Mouse (Mus musculus): ENCODE data around the gene Syne1. TPM values are rescaled to one million over a fixed set of nuclear protein-coding genes. Genes with fewer than 3 reads are reported as not detected.
A peak's percentile ranks its signal among the peaks of the same experiment; 100 is the strongest.

The Syne1 gene
- polyA plus RNA-seq, 1 experiment from 2014 or later, result 21.7 TPM

DNA sequence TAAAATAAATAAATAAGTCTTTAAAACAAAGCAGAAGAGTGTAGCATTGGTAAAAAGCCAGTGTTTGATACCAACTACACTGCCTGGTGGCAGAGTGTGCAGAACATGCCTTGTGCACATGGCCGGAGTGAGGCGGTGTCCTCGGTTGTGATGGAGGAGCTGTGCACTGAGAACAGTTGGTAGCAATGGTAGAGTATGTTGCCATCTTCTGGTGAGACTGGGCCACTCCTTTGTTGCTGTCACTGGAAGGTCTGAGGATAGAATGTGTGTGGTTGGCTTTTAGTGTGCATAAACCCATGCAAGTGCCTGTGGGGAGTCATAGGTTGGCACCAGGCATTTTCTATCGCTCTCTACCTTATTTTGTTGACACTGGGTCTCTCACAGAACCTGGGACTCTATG is 17.7 kb upstream of the Syne1 start:
- ATAC-seq (ENCODE audit: low FRiP score) (no peak), DNase-seq (ENCODE audit: low spot score) (no peak)
- no peak overlapping the region for H3K27ac ChIP-seq
- H3K9ac ChIP-seq, result no peak overlapping the region
- no peaks in the 10 kb centered on the region for H3K36me3 ChIP-seq (replicated peaks; ENCODE audit: control insufficient read depth, insufficient read depth)
- H3K4me2 ChIP-seq (replicated peaks), result no peak overlapping the region
- H3K4me1 ChIP-seq (replicated peaks; ENCODE audit: control insufficient read depth, insufficient read depth, low read length), result no peaks in the 10 kb centered on the region
- no peak overlapping the region for H3K4me3 ChIP-seq (replicated peaks; ENCODE audit: low read length)
- H3K9me3 ChIP-seq (ENCODE audit: control insufficient read depth, low read length), result no peaks in the 10 kb centered on the region
- no peaks in the 10 kb centered on the region for H3K27me3 ChIP-seq (ENCODE audit: control insufficient read depth, insufficient read depth, low read length)
- 95% methylated on average over 4 of the region's 4 CpGs for WGBS

DNA sequence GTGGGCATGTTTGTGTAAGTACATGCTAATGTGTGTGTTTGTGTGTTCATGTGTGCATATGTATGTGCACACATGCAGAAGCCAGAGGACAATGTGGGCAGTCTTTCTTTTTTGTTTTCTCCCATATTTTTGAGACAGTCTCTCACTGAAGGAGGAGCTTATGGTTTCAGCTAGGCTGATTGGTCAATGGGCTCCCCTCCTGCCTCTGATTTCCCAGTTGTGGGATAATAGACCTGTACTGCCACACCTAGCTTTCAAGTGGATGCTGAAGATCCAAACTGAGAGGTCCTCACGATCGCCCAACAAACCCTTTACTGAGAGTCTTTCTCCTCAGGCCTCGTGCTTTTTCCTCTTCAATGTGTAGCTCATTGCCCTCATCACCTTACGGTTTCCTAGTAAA is 10.4 kb upstream of the Syne1 start:
- Histone ChIP-seq H3K9ac (no peak overlapping the region), H3K4me3 (replicated peaks; ENCODE audit: low read length) (no peak overlapping the region), H3K27me3 (ENCODE audit: control insufficient read depth, insufficient read depth, low read length) (no peaks in the 10 kb centered on the region), H3K27ac (no peak overlapping the region), H3K9me3 (ENCODE audit: control insufficient read depth, low read length) (no peaks in the 10 kb centered on the region), H3K36me3 (replicated peaks; ENCODE audit: control insufficient read depth, insufficient read depth) (no peaks in the 10 kb centered on the region), H3K4me1 (replicated peaks; ENCODE audit: control insufficient read depth, insufficient read depth, low read length) (no peaks in the 10 kb centered on the region), H3K4me2 (replicated peaks) (no peak overlapping the region)
- 89% methylated on average over 4 of the region's 4 CpGs for WGBS
- DNase-seq (ENCODE audit: low spot score) (no peak), ATAC-seq (ENCODE audit: low FRiP score) (no peak)

DNA sequence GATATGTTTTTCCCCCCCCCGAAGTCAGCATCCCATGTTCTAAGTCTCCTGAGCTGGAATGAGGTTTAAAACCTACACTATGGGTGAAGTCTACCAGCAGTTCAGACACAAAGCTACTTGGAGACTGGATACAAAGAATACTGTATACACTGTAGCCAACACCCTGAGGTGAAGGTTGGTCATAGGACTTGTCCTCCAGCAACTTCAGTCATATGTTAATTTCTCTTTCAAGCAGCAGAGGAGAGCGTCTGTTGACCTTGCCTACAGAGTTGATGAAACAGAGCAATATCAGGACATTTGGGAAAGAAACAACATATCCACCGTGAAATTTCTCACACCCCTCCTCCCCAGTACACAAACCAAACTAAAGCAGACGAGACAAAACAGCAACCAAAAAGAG is 9.2 kb upstream of the Syne1 start:
- Histone ChIP-seq H3K9ac (no peak overlapping the region), H3K4me3 (replicated peaks; ENCODE audit: low read length) (no peak overlapping the region), H3K9me3 (ENCODE audit: control insufficient read depth, low read length) (no peaks in the 10 kb centered on the region), H3K4me1 (replicated peaks; ENCODE audit: control insufficient read depth, insufficient read depth, low read length) (no peaks in the 10 kb centered on the region), H3K27me3 (ENCODE audit: control insufficient read depth, insufficient read depth, low read length) (no peaks in the 10 kb centered on the region), H3K36me3 (replicated peaks; ENCODE audit: control insufficient read depth, insufficient read depth) (no peaks in the 10 kb centered on the region), H3K27ac (no peak overlapping the region), H3K4me2 (replicated peaks) (no peak overlapping the region)
- 83% methylated on average over 4 of the region's 4 CpGs for WGBS
- DNase-seq (ENCODE audit: low spot score) (no peak), ATAC-seq (ENCODE audit: low FRiP score) (no peak)

DNA sequence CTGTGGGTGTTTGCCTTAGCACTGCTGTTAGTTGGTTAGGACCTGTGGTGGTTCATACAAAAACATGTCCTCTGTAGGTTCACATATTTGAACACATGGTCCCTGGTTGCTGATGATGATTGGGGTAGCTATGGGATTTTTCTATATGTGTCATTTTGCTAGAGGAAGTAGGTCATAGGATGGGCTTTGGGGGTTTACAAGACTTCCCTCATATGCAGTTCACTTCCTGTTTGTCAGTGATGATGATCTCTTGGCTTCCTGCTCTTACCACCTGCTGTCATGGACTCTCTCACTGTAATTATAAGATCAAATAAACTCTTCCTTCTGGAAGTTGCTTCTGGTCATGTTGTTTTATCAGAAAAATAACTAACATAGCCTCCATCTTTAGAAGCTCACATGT is 7.5 kb upstream of the Syne1 start:
- Histone ChIP-seq H3K4me3 (replicated peaks; ENCODE audit: low read length) (no peak overlapping the region), H3K27me3 (ENCODE audit: control insufficient read depth, insufficient read depth, low read length) (no peaks in the 10 kb centered on the region)

DNA sequence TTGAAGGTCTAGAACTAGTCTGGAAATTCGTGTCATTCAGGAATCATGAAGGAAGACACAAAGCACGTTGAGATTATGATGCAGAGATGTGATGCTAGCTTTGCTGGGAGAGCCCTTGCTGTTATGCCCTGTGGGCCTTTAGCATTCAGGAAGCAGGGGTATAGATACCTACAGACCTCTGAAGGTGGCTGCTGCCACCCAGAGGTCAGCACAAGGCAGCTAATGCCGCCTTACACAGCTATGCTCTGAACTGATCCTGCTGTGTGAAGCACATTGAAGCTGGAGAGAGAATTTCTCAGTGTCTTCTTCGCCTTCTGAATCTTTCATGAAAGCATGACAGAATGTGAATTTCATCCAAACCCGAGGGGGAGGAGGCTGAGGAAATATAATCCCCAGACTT is 3.7 kb upstream of the Syne1 start:
- no peak overlapping the region for H3K4me3 ChIP-seq (replicated peaks; ENCODE audit: low read length)
- no peaks in the 10 kb centered on the region for H3K36me3 ChIP-seq (replicated peaks; ENCODE audit: control insufficient read depth, insufficient read depth)
- H3K4me1 ChIP-seq (replicated peaks; ENCODE audit: control insufficient read depth, insufficient read depth, low read length), result no peaks in the 10 kb centered on the region
- DNase-seq (ENCODE audit: low spot score) (peak; percentile 39), ATAC-seq (ENCODE audit: low FRiP score) (0 out of 2 replicates have a peak, but pooled peaks have one; percentile 55)
- WGBS, result 22% methylated on average over 5 of the region's 5 CpGs
- H3K4me2 ChIP-seq (replicated peaks), result no peak overlapping the region
- no peak overlapping the region for H3K27ac ChIP-seq
- no peak overlapping the region for H3K9ac ChIP-seq
- H3K9me3 ChIP-seq (ENCODE audit: control insufficient read depth, low read length), result no peaks in the 10 kb centered on the region
- H3K27me3 ChIP-seq (ENCODE audit: control insufficient read depth, insufficient read depth, low read length), result no peaks in the 10 kb centered on the region

More for the DNA sequence above, 7.5 kb upstream of the Syne1 start:
- ATAC-seq (ENCODE audit: low FRiP score), result no peak
- no peak overlapping the region for H3K27ac ChIP-seq
- H3K4me1 ChIP-seq (replicated peaks; ENCODE audit: control insufficient read depth, insufficient read depth, low read length), result no peaks in the 10 kb centered on the region
- no peak overlapping the region for H3K9ac ChIP-seq
- no peak for DNase-seq (ENCODE audit: low spot score)
- no peaks in the 10 kb centered on the region for H3K9me3 ChIP-seq (ENCODE audit: control insufficient read depth, low read length)
- no peaks in the 10 kb centered on the region for H3K36me3 ChIP-seq (replicated peaks; ENCODE audit: control insufficient read depth, insufficient read depth)
- no peak overlapping the region for H3K4me2 ChIP-seq (replicated peaks)

DNA sequence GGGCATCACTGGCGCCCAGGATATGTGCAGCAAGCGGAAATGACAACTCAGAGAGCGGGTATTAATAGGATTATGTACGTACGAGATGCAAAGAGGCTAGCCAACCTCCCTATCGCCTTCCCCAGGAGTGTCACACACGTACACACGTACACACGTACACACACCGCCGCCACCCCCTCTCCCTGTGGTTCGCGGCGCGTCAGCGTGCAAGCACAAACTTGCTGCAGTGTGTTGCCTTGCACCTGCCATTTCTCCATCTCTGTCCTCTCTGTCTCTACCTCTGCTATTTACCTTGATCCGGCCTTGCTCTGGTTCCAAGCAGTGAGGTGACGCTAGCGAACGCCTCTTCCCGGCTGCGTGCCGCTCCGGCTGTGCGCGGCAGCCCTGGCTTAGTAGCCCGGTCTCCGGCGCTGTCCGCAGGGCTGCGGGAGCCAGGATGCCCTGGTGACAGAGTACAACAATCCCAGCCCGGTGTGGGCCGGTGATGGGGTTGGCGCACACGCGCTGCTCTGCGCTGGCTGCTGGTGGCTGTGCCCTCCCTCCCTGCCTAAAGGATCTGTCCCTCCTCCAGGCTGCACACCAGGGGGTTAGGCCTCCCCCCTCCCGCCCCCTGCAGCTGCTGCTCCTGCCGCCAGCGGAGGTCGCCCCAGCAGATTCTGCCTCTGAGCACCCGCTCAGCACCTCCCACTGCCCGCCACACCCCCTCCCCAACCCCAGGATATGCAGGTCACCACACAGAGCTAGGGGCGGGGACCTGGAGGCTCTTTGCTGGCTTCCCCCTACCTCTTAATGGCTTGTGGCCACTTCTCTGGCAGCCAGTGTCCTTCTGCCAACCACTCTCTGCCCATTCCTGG is 887 bp downstream of the Syne1 start:
- H3K27ac ChIP-seq, result peak overlapping the region; percentile 86
- H3K4me2 ChIP-seq (replicated peaks), result peak overlapping the region; percentile 86
- DNase-seq (ENCODE audit: low spot score) (peak; percentile 59), ATAC-seq (ENCODE audit: low FRiP score) (peak; percentile 92)
- peaks cover 3% of the 10 kb centered on the region for H3K4me1 ChIP-seq (replicated peaks; ENCODE audit: control insufficient read depth, insufficient read depth, low read length)
- H3K9ac ChIP-seq, result peak overlapping the region; percentile 85
- no peaks in the 10 kb centered on the region for H3K27me3 ChIP-seq (ENCODE audit: control insufficient read depth, insufficient read depth, low read length)
- under 1% methylated on average over 43 of the region's 44 CpGs for WGBS
- H3K4me3 ChIP-seq (replicated peaks; ENCODE audit: low read length), result peak overlapping the region; percentile 71
- no peaks in the 10 kb centered on the region for H3K36me3 ChIP-seq (replicated peaks; ENCODE audit: control insufficient read depth, insufficient read depth)
- H3K9me3 ChIP-seq (ENCODE audit: control insufficient read depth, low read length), result no peaks in the 10 kb centered on the region

DNA sequence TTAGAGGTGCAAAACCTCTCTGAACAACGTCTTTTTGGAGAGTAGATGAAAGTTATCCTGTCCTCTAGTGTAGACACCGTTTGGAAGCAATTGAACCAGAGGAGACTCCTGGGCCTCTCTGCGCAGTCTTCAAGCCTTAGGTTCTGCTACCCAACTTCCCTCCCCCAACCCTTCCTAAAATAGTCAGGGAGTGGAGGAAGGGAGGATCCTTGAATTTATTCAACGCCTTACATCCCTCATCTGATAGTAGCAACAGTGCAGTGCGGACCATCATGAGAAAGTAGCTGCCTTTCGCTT is 1.5 kb downstream of the Syne1 start:
- no peak for DNase-seq (ENCODE audit: low spot score)
- H3K4me3 ChIP-seq (replicated peaks; ENCODE audit: low read length), result peak overlapping the region; percentile 71
- H3K27ac ChIP-seq, result peak overlapping the region; percentile 86
- peak overlapping the region; percentile 86 for H3K4me2 ChIP-seq (replicated peaks)
- no peaks in the 10 kb centered on the region for H3K36me3 ChIP-seq (replicated peaks; ENCODE audit: control insufficient read depth, insufficient read depth)
- H3K9ac ChIP-seq, result peak overlapping the region; percentile 85
- no peak; the same call in 1 of the 2 replicates for ATAC-seq (ENCODE audit: low FRiP score)
- H3K4me1 ChIP-seq (replicated peaks; ENCODE audit: control insufficient read depth, insufficient read depth, low read length), result peaks cover 3% of the 10 kb centered on the region
- no peaks in the 10 kb centered on the region for H3K27me3 ChIP-seq (ENCODE audit: control insufficient read depth, insufficient read depth, low read length)
- 11% methylated on average over 6 of the region's 6 CpGs for WGBS
- H3K9me3 ChIP-seq (ENCODE audit: control insufficient read depth, low read length), result no peaks in the 10 kb centered on the region

DNA sequence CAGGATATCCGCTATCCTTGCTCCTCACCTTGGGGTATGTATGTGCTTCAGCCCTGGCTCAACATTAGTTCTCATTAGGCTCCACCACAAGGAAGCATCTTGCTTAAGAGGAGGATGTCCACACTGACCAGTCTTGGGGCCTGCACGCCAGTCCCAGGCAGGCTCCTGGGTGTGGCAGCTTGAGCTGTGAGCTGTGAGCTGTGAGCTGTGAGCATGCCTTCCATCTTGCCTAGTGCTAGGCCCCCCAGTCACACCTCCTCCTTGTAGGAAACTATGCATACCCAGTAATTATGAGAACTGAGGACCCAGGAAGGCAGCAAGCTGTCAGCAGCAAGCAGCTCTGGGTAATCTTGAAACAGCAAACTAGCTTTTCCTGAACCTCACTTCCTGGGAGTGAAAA is 2.6 kb downstream of the Syne1 start:
- no peaks in the 10 kb centered on the region for H3K36me3 ChIP-seq (replicated peaks; ENCODE audit: control insufficient read depth, insufficient read depth)
- H3K4me2 ChIP-seq (replicated peaks), result peak overlapping the region; percentile 3; the same call in 1 of the 2 replicates
- no peaks in the 10 kb centered on the region for H3K27me3 ChIP-seq (ENCODE audit: control insufficient read depth, insufficient read depth, low read length)
- DNase-seq (ENCODE audit: low spot score) (no peak), ATAC-seq (ENCODE audit: low FRiP score) (no peak)
- H3K9me3 ChIP-seq (ENCODE audit: control insufficient read depth, low read length), result no peaks in the 10 kb centered on the region
- WGBS, result 90% methylated on average over 2 of the region's 2 CpGs
- peaks cover 3% of the 10 kb centered on the region for H3K4me1 ChIP-seq (replicated peaks; ENCODE audit: control insufficient read depth, insufficient read depth, low read length)
- no peak overlapping the region for H3K4me3 ChIP-seq (replicated peaks; ENCODE audit: low read length)
- H3K27ac ChIP-seq, result no peak overlapping the region
- no peak overlapping the region for H3K9ac ChIP-seq

DNA sequence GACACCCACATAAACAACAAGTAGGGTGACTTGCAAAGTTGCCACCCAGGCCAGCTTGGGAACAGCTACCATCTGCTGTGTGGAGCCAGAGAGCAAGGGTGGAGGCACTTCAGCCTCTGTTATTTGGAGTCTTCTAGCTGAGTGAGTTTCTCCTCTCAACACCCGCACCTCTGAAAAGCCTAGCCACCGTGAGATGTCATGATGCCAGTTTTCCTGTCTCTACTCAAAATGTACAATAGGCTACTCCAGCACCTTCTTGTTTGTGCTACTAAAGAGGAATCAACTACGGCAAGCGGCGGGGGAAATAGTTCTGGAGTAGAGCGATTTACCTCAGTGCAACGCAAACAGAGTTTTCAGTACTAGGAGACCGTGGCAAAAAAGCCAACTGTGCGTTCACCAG is 3.5 kb downstream of the Syne1 start:
- H3K36me3 ChIP-seq (replicated peaks; ENCODE audit: control insufficient read depth, insufficient read depth), result no peaks in the 10 kb centered on the region
- H3K9me3 ChIP-seq (ENCODE audit: control insufficient read depth, low read length), result no peaks in the 10 kb centered on the region
- no peak for ATAC-seq (ENCODE audit: low FRiP score)
- H3K4me2 ChIP-seq (replicated peaks), result no peak overlapping the region
- H3K4me3 ChIP-seq (replicated peaks; ENCODE audit: low read length), result no peak overlapping the region
- DNase-seq (ENCODE audit: low spot score), result no peak
- H3K9ac ChIP-seq, result no peak overlapping the region
- H3K4me1 ChIP-seq (replicated peaks; ENCODE audit: control insufficient read depth, insufficient read depth, low read length), result peaks cover 3% of the 10 kb centered on the region
- H3K27me3 ChIP-seq (ENCODE audit: control insufficient read depth, insufficient read depth, low read length), result no peaks in the 10 kb centered on the region
- no peak overlapping the region for H3K27ac ChIP-seq
- 93% methylated on average over 9 of the region's 9 CpGs for WGBS

DNA sequence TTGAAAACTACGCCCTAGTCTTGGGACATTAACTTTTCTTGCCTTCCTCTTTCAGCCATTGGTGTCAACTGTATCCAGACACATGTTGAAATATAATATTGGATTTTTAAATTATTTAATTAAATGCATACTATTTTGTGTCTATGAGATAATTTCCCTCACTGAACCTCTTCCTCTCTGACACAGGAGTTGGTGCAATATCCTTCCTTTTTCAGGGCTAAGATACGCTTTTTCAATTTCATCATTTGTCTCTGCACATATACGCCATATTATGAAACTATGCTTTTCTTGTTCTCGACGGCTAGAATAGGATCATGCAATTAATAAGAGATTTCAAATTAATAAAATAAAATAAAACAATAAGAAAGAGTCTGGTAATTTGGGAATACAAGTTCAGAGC is 4.9 kb downstream of the Syne1 start:
- Histone ChIP-seq H3K27me3 (ENCODE audit: control insufficient read depth, insufficient read depth, low read length) (no peaks in the 10 kb centered on the region), H3K27ac (no peak overlapping the region), H3K9ac (no peak overlapping the region), H3K4me3 (replicated peaks; ENCODE audit: low read length) (no peak overlapping the region), H3K9me3 (ENCODE audit: control insufficient read depth, low read length) (no peaks in the 10 kb centered on the region), H3K4me1 (replicated peaks; ENCODE audit: control insufficient read depth, insufficient read depth, low read length) (peaks cover 3% of the 10 kb centered on the region), H3K4me2 (replicated peaks) (no peak overlapping the region), H3K36me3 (replicated peaks; ENCODE audit: control insufficient read depth, insufficient read depth) (no peaks in the 10 kb centered on the region)
- 96% methylated on average over 5 of the region's 5 CpGs for WGBS
- ATAC-seq (ENCODE audit: low FRiP score), result no peak
- DNase-seq (ENCODE audit: low spot score), result no peak
